Mouse (Mus musculus): ENCODE results near the gene Serf2.

GRCm38 (mm10) chr2:121440834-121441605 is 8.0 kb upstream of the Serf2 start:
- TF ChIP-seq CTCF (IDR thresholded peaks at IDR 0.05; ENCODE audit: low read depth, low read length), result no peak
- no peak for TF ChIP-seq POLR2A (IDR thresholded peaks at IDR 0.05; ENCODE audit: insufficient read depth, low read length)
